In the genomic region with DNA sequence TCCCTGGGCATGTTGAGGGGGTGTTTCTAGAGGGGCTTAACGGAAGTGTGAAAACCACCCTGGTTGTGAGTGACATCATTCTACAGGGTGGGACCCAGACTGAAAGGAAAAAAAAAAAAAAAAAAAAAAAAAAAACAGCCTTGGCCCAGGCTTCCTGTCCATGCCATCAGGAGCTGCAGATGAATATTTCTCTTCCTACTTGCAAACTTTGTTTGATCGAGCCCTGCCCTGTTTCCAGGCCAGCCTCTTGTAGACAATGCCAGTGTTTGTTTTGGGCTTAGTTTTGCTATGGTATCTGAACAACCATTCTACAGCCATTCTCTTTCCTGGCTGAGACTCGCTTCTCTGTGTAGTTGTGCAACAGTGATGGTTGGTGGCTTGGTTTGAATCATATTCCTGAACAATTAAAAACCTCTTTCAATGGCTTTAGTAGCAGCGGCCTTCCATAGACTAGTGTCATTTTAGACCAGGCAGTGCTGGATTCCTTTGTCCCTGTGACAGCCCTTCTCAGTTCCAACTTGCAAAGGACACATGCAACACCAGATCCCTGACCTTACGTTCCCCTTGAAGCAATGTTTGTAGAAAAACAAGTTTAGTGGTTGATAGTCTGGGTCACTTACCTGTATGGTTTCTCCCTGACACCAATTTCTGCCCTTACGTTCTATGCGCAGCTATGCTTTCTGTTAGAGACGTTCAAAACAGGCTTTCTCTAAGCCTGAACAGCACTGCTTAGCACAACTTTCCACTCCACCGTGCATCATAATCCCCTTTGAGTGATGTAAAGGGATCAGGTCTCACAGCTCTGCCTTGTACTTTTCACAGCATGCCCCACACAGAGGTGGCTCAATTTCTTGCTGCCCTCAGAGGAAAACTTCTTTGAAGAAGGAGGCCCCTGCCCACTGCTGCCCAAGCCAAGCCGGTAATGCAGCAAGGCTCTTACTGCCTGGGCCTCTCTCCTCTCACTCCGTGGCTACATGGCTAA, we compare ENCODE assay signal across 15 mouse cellular contexts. TPM values are rescaled to one million over a fixed set of nuclear protein-coding genes. Genes with fewer than 3 reads are reported as not detected.
DNase-seq lines count a peak whose midpoint lies in the region; ATAC-seq and TF ChIP-seq lines count a peak whose summit lies in the region.
"Had no signal": no experiment of that assay in that cellular context is flagged by ENCODE, and none has a peak within 500 bp of the region (broad histone marks: within the 10 kb centered on the region; RNA-seq: fewer than 3 reads in every experiment).

A gene (plus strand): TSS at position 772 of the 982 bp plus-strand sequence.

- no peaks in the 10 kb centered on the region for H3K27me3 ChIP-seq in intestine, embryonic 14.5 days (replicated peaks; ENCODE audit: control insufficient read depth, insufficient read depth, low read length)
- H3K27me3 ChIP-seq in intestine, embryonic 16.5 days (replicated peaks; ENCODE audit: control insufficient read depth, insufficient read depth, low read length): no peaks in the 10 kb centered on the region
- no peaks in the 10 kb centered on the region for H3K27me3 ChIP-seq in Patski
- no peaks in the 10 kb centered on the region for H3K27me3 ChIP-seq in lung, embryonic 14.5 days (ENCODE audit: insufficient read depth, low read length)

- H3K4me3 ChIP-seq in intestine, embryonic 14.5 days (ENCODE audit: low read depth, low read length): no peak within 1 kb of the TSS
- H3K4me3 ChIP-seq in intestine, embryonic 16.5 days (ENCODE audit: low read length): no peak within 1 kb of the TSS
- no peak within 1 kb of the TSS for H3K4me3 ChIP-seq in lung, embryonic 14.5 days (ENCODE audit: low read depth, low read length)

- no peak within 1 kb of the TSS for H3K9ac ChIP-seq in intestine, embryonic 14.5 days (ENCODE audit: low read length)
- H3K9ac ChIP-seq in intestine, embryonic 16.5 days (ENCODE audit: low read depth, low read length): no peak within 1 kb of the TSS
- no peak within 1 kb of the TSS for H3K9ac ChIP-seq in lung, embryonic 14.5 days

- no peak within 1 kb of the TSS for H3K27ac ChIP-seq in intestine, embryonic 14.5 days (ENCODE audit: low read depth)
- H3K27ac ChIP-seq in intestine, embryonic 16.5 days (ENCODE audit: low read length): no peak within 1 kb of the TSS
- H3K27ac ChIP-seq in lung, embryonic 14.5 days (ENCODE audit: low read depth): peak within 1 kb of the TSS; percentile 50; the same call in 1 of the 2 replicates

- CTCF ChIA-PET in Patski (lab: Charles Lee): interaction anchor here (0.6 kb wide), 1 partner anchor 186 kb away, joined by 3 read pairs; no protein-coding TSS in a partner anchor

- H3K36me3 ChIP-seq in intestine, embryonic 14.5 days (ENCODE audit: control insufficient read depth, insufficient read depth, low read length): no peaks in the 10 kb centered on the region
- no peaks in the 10 kb centered on the region for H3K36me3 ChIP-seq in intestine, embryonic 16.5 days (ENCODE audit: control insufficient read depth, insufficient read depth, low read length)
- H3K36me3 ChIP-seq in lung, embryonic 14.5 days (ENCODE audit: insufficient read depth): no peaks in the 10 kb centered on the region

- ATAC-seq in intestine, embryonic 14.5 days (replicated peaks; ENCODE audit: low FRiP score, low TSS enrichment, low read depth): no peak
- ATAC-seq in intestine, embryonic 16.5 days: no peak
- peak; percentile 82 for ATAC-seq in Patski
- ATAC-seq in lung, embryonic 14.5 days (ENCODE audit: insufficient read depth): peak; percentile 48
- ATAC-seq: inflammation-experienced regulatory T-cells, adult 6 months had no signal

- H3K4me2 ChIP-seq in intestine, embryonic 14.5 days (ENCODE audit: low read length): no peak within 1 kb of the TSS
- H3K4me2 ChIP-seq in intestine, embryonic 16.5 days (ENCODE audit: low read depth, low read length): no peak within 1 kb of the TSS
- H3K4me2 ChIP-seq in lung, embryonic 14.5 days: no peak within 1 kb of the TSS

- POLR2A ChIA-PET in Patski (lab: Charles Lee): interaction anchor here (0.8 kb wide), 1 partner anchor 10 kb away, joined by 3 read pairs; no protein-coding TSS in a partner anchor

- H3K4me1 ChIP-seq in intestine, embryonic 14.5 days (replicated peaks; ENCODE audit: control insufficient read depth, insufficient read depth, low read length): no peaks in the 10 kb centered on the region
- H3K4me1 ChIP-seq in intestine, embryonic 16.5 days (ENCODE audit: control insufficient read depth, insufficient read depth, low read length): peaks cover 16% of the 10 kb centered on the region; the same call in 1 of the 2 replicates
- H3K4me1 ChIP-seq in lung, embryonic 14.5 days (ENCODE audit: insufficient read depth): no peaks in the 10 kb centered on the region

- TF ChIP-seq CTCF in Patski (IDR thresholded peaks at IDR 0.05): no peak
- TF ChIP-seq CTCF in lung, embryonic 14.5 days (IDR thresholded peaks at IDR 0.05; ENCODE audit: low read depth): no peak

- in situ Hi-C loops in Patski (cut with MboI; ENCODE audit: low pct_unique_long_range_greater_than_20kb): no loop called here

- no peaks in the 10 kb centered on the region for H3K9me3 ChIP-seq in intestine, embryonic 14.5 days (ENCODE audit: control insufficient read depth, low read length)
- no peaks in the 10 kb centered on the region for H3K9me3 ChIP-seq in intestine, embryonic 16.5 days (ENCODE audit: control insufficient read depth, low read length)
- H3K9me3 ChIP-seq in lung, embryonic 14.5 days (ENCODE audit: low read depth, low read length): 0 out of 2 replicates have a peak, but pooled peaks cover 3% of the 10 kb centered on the region

- peak; percentile 48 for DNase-seq in intestine, embryonic 14.5 days (ENCODE audit: low spot score)
- no peak for DNase-seq in Patski (ENCODE audit: low read depth, low spot score)
- peak; percentile 29 for DNase-seq in lung, embryonic 14.5 days
- DNase-seq in retina, adult 2 months (ENCODE audit: low read depth, low spot score): peak; percentile 9
- no peak for DNase-seq in ovary, adult 18-20 months (ENCODE audit: low spot score)
- DNase-seq in adrenal gland, postnatal 25 days: no peak
- DNase-seq in adrenal gland, adult 2 months: no peak
- DNase-seq: adrenal gland, postnatal 10 days; cerebellum, adult 11 months; heart, postnatal 4 days; right cerebral cortex, postnatal 25 days had no signal

- 79% methylated on average over 11 of the region's 11 CpGs for WGBS in intestine, embryonic 14.5 days
- WGBS in intestine, embryonic 16.5 days: 68% methylated on average over 11 of the region's 11 CpGs
- 62% methylated on average over 11 of the region's 11 CpGs for WGBS in lung, embryonic 14.5 days

RNA-seq across cellular contexts. Expression of the gene that starts here (rescaled TPM):
- polyA plus RNA-seq in intestine, embryonic 14.5 days (2014; fragmentation: Nextera tagmentation; extraction: Ambion mirVana): not detected in 2 replicates
- polyA plus RNA-seq in intestine, embryonic 16.5 days (2015; fragmentation: Nextera tagmentation; extraction: Ambion mirVana): not detected in 2 replicates
- 1.8 TPM for polyA plus RNA-seq in Patski (2021)
- not detected in 2 replicates for polyA plus RNA-seq in lung, embryonic 14.5 days (2014; fragmentation: Nextera tagmentation; extraction: Ambion mirVana)
- total RNA-seq in adrenal gland, postnatal 25 days (2021): not detected in 2 replicates
- total RNA-seq in adrenal gland, adult 2 months (2021): not detected
- polyA plus RNA-seq in adrenal gland, adult 2 months (2012; rRNA removed): not detected in 2 replicates
- total RNA-seq: adrenal gland, postnatal 10 days; heart, postnatal 4 days; left cerebral cortex, postnatal 25 days had no signal
- polyA plus RNA-seq: liver, embryonic 16.5 days had no signal

Comparison
In these comparisons a context has a peak if more than half of its experiments do, and no peak if none do; other contexts are left out.
1. Peak in DNase-seq in intestine, embryonic 14.5 days; RNA of the gene not detected or under 1 TPM.
2. Peak in DNase-seq, ATAC-seq and H3K27ac ChIP-seq in lung, embryonic 14.5 days; RNA of the gene not detected or under 1 TPM.